Mouse (Mus musculus) ES-Bruce4 (cell line): ENCODE results near the gene Foxp1. TPM values are rescaled to one million over a fixed set of nuclear protein-coding genes. Genes with fewer than 3 reads are reported as not detected.

Source experiments
- H3K27ac ChIP-seq: 2 replicates; pipeline ENCODE4 v1.5.1; 2012; ENCODE audit warnings: low read length, inconsistent platforms; ENCODE audit not compliant: insufficient read depth
- H3K27me3 ChIP-seq: 2 replicates; pipeline ENCODE4 v1.6.1; 2012; ENCODE audit warnings: mild to moderate bottlenecking, low read length, inconsistent platforms; ENCODE audit not compliant: control insufficient read depth, poor library complexity, insufficient read depth, severe bottlenecking
- H3K36me3 ChIP-seq: 2 replicates; pipeline ENCODE4 v1.6.1; 2012; ENCODE audit warnings: inconsistent platforms, mild to moderate bottlenecking, low read length, moderate library complexity; ENCODE audit not compliant: control insufficient read depth, poor library complexity, insufficient read depth, severe bottlenecking
- H3K4me1 ChIP-seq: one replicate; pipeline ENCODE4 v1.8.1; 2011; ENCODE audit warnings: low read length; ENCODE audit not compliant: control insufficient read depth, insufficient read depth
- H3K4me3 ChIP-seq: 2 replicates; pipeline ENCODE4 v1.5.1; 2011; ENCODE audit warnings: low read depth, mild to moderate bottlenecking, low read length
- H3K9ac ChIP-seq: 2 replicates; pipeline ENCODE4 v1.6.1; 2012; ENCODE audit warnings: low read depth, mild to moderate bottlenecking, inconsistent platforms; ENCODE audit not compliant: poor library complexity, severe bottlenecking
- H3K9me3 ChIP-seq: replicated peaks from 2 replicates; pipeline ENCODE4 v1.6.1; 2012; ENCODE audit warnings: mild to moderate bottlenecking, low read length, inconsistent platforms; ENCODE audit not compliant: control insufficient read depth, poor library complexity, insufficient read depth, severe bottlenecking
- CTCF ChIP-seq: IDR thresholded peaks from one replicate; pipeline ENCODE4 v1.8.1; 2011; ENCODE audit warnings: low read depth, low read length
- EP300 ChIP-seq: IDR thresholded peaks from 2 replicates; pipeline ENCODE4 v1.6.1; 2011; ENCODE audit warnings: low read depth, low read length; ENCODE audit not compliant: insufficient read depth
- POLR2A ChIP-seq: IDR thresholded peaks from one replicate; pipeline ENCODE4 v1.8.1; 2011; ENCODE audit warnings: low read length; ENCODE audit not compliant: insufficient read depth
- polyA plus RNA-seq: library from polyadenylated mRNA; stranded (reverse); fragments of >200 nt; gene quantifications from 2 replicates; pipeline ENCODE4 v1.2.4, GENCODE M21; 2011; ENCODE audit warnings: low read depth; ENCODE audit not compliant: missing spikeins, insufficient read depth, insufficient read length

Foxp1 gene
- polyA plus RNA-seq, 1 experiment: 33.5 TPM

DNA sequence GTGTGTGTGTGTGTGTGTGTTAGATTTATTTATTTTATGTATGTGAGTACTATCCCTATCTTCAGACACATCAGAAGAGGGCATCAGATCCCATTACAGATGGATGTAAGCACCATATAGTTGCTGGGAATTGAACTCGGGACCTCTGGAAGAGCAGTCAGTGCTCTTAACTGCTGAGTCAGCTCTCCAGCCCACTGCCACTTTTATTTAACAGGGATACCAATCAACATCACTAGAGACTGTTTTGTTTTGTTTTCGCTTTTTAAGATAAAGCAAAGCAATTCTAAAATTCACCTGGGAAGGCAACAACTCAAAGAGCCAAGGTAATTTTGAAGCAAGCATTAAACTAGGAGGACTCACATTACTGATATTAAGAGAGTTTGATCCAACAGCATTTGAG lies 23.9 kb upstream of the Foxp1 start:
- TF ChIP-seq POLR2A (no peak), EP300 (no peak), CTCF (no peak)
- H3K36me3 ChIP-seq: no peaks in the 10 kb centered on the region
- no peak overlapping the region for H3K4me3 ChIP-seq
- H3K27ac ChIP-seq: no peak overlapping the region
- H3K9ac ChIP-seq: no peak overlapping the region
- no peaks in the 10 kb centered on the region for H3K27me3 ChIP-seq
- H3K4me1 ChIP-seq: peaks cover 3% of the 10 kb centered on the region
- H3K9me3 ChIP-seq: no peaks in the 10 kb centered on the region; the same call in 1 of the 2 replicates

DNA sequence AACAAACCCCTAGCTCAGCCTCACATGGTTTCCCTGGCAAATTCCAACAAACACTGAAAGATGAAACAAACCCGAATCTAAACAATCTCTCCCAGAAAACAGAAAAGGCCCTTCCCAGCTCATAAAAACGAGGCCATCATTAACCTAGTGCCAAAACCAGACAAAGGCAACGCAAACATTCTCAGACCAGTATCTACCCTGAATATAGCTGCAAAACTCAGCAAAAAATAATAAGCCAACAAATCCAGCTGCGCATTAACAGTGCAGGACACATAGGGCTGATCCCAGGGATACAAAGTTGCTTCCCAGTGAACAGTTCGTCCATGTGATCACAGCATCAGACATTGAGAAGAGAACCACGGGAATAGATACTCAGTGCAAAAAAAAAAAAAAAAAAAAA lies 22.9 kb upstream of the Foxp1 start:
- no peak overlapping the region for H3K4me3 ChIP-seq
- no peaks in the 10 kb centered on the region for H3K27me3 ChIP-seq
- no peaks in the 10 kb centered on the region; the same call in 1 of the 2 replicates for H3K9me3 ChIP-seq
- H3K27ac ChIP-seq: no peak overlapping the region
- no peak for TF ChIP-seq POLR2A
- no peak for TF ChIP-seq CTCF
- TF ChIP-seq EP300: no peak
- no peaks in the 10 kb centered on the region for H3K36me3 ChIP-seq
- no peak overlapping the region for H3K9ac ChIP-seq
- H3K4me1 ChIP-seq: peaks cover 3% of the 10 kb centered on the region

- no peaks in the 10 kb centered on the region for H3K9me3 ChIP-seq
- no peaks in the 10 kb centered on the region for H3K27me3 ChIP-seq
- no peak overlapping the region for H3K9ac ChIP-seq
- H3K36me3 ChIP-seq: no peaks in the 10 kb centered on the region
- H3K27ac ChIP-seq: peak overlapping the region; percentile 71
- no peak overlapping the region for H3K4me3 ChIP-seq
- TF ChIP-seq EP300: no peak
- no peak for TF ChIP-seq POLR2A
- no peak for TF ChIP-seq CTCF
- peaks cover 3% of the 10 kb centered on the region for H3K4me1 ChIP-seq
Measured at GRCm38 (mm10) chr6:99541105-99541504, 18.6 kb upstream of the Foxp1 start.

GRCm38 (mm10) chr6:99540653-99541052 lies 18.1 kb upstream of the Foxp1 start:
- no peak overlapping the region for H3K9ac ChIP-seq
- H3K9me3 ChIP-seq: no peaks in the 10 kb centered on the region
- no peak overlapping the region for H3K4me3 ChIP-seq
- no peaks in the 10 kb centered on the region for H3K27me3 ChIP-seq
- H3K4me1 ChIP-seq: peaks cover 3% of the 10 kb centered on the region
- H3K36me3 ChIP-seq: no peaks in the 10 kb centered on the region
- H3K27ac ChIP-seq: no peak overlapping the region
- TF ChIP-seq POLR2A (no peak), EP300 (no peak), CTCF (no peak)

DNA sequence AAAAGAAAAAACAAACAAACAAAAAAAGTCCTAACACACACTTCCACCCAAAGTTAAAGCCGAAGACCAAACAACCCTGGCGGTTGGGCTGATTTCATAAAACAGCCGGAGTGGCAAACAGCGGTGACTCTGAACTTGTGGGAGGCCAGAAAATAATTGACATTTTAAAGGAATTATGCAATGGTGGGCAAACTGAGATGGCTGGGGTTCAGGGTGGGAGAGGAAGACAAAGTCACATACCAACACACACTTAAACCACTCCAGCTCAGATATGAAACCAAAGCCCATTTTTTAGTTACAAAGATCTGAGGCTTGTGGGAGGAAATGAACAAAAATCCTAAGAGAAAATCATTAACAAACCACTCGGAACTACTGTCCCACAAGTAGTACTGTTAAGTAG lies 17.6 kb upstream of the Foxp1 start:
- H3K36me3 ChIP-seq: no peaks in the 10 kb centered on the region
- no peaks in the 10 kb centered on the region for H3K27me3 ChIP-seq
- H3K9me3 ChIP-seq: no peaks in the 10 kb centered on the region
- H3K27ac ChIP-seq: no peak overlapping the region
- TF ChIP-seq POLR2A: no peak
- TF ChIP-seq EP300: no peak
- no peak for TF ChIP-seq CTCF
- H3K4me1 ChIP-seq: peaks cover 3% of the 10 kb centered on the region
- no peak overlapping the region for H3K4me3 ChIP-seq
- no peak overlapping the region for H3K9ac ChIP-seq

DNA sequence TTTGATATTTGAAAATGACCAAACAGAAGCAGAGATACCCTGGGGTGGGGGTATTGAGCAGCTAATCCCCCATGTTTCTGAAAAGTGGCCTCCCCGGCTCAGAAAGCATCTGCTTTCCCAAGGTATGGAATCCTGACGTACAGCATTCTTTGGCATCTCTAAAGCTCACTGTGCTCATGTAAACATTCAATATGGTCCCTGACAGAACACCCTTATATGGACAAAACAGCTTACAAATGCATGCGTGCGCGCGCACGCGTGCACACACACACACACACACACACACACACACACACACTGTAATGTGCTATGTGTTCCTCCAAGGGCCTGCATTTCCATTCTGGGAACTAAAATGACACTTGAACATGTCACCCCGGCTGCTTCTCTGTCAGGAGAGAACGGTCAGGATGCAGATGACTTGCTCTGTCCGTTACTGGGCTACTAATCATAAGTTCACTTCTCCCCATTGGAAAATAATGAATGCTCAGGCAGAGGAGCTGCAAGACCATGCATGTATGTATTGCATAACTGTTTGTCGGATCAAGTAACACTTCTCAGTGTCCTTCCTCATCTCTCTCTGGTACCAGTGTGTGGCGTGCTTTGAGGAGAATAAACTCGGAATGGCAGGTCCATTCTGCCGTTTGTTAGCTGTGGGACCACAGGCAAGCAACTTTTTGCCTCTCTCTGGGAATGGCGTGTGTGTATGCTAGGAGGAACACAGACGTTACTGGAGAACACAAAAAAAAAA lies 15.8 kb upstream of the Foxp1 start:
- Histone ChIP-seq H3K4me3 (no peak overlapping the region), H3K27ac (no peak overlapping the region), H3K36me3 (no peaks in the 10 kb centered on the region), H3K9me3 (no peaks in the 10 kb centered on the region), H3K9ac (no peak overlapping the region), H3K4me1 (peaks cover 3% of the 10 kb centered on the region), H3K27me3 (no peaks in the 10 kb centered on the region)
- no peak for TF ChIP-seq CTCF
- no peak for TF ChIP-seq POLR2A
- no peak for TF ChIP-seq EP300
